Mouse (Mus musculus) limb, embryonic 10.5 days (tissue): ENCODE results near the gene Nrcam. TPM values are rescaled to one million over a fixed set of nuclear protein-coding genes. Genes with fewer than 3 reads are reported as not detected.

Source experiments
- DNase-seq: peaks from one replicate; pipeline ENCODE4 v3.0.0-alpha.2; 2017; ENCODE audit warnings: low spot score
- H3K27ac ChIP-seq: fragments of 300-500 bp; sonication (generic); 2 replicates; pipeline ENCODE4 v1.5.1; 2016; ENCODE audit warnings: mild to moderate bottlenecking
- H3K27me3 ChIP-seq: fragments of 300-500 bp; sonication (generic); 2 replicates; pipeline ENCODE4 v1.6.1; 2016; ENCODE audit warnings: low read depth, mild to moderate bottlenecking; ENCODE audit not compliant: poor library complexity, severe bottlenecking
- H3K36me3 ChIP-seq: fragments of 300-500 bp; sonication (generic); 2 replicates; pipeline ENCODE4 v1.6.1; 2016; ENCODE audit warnings: mild to moderate bottlenecking, moderate library complexity
- H3K4me1 ChIP-seq: fragments of 300-500 bp; sonication (generic); 2 replicates; pipeline ENCODE4 v1.6.1; 2016
- H3K4me3 ChIP-seq: fragments of 300-500 bp; sonication (generic); 2 replicates; pipeline ENCODE4 v1.5.1; 2016; ENCODE audit warnings: mild to moderate bottlenecking, moderate library complexity
- H3K9me3 ChIP-seq: fragments of 300-500 bp; sonication (generic); replicated peaks from 2 replicates; pipeline ENCODE4 v1.6.1; 2016; ENCODE audit warnings: mild to moderate bottlenecking
- WGBS: fragments of 180-500 bp; shearing (Covaris S2); methylation state at CpG from one replicate; pipeline ENCODE4 v1.1.7; 2016; 5-methylcytosine and 5-hydroxymethylcytosine counted together
- polyA plus RNA-seq: library from polyadenylated mRNA; unstranded; fragments of >200 nt; fragmentation: Nextera tagmentation; extraction: Ambion mirVana; gene quantifications from 2 replicates; pipeline ENCODE4 v1.2.1, GENCODE M21; 2016

Gene Nrcam
- polyA plus RNA-seq, 1 experiment from 2014 or later, result 0.91 TPM

- 61% methylated on average over 9 of the region's 9 CpGs for WGBS
- no peak for DNase-seq
- H3K4me3 ChIP-seq, result no peak overlapping the region
- H3K27me3 ChIP-seq, result no peaks in the 10 kb centered on the region
- H3K9me3 ChIP-seq, result no peaks in the 10 kb centered on the region
- H3K36me3 ChIP-seq, result no peaks in the 10 kb centered on the region
- H3K4me1 ChIP-seq, result peaks cover 4% of the 10 kb centered on the region; the same call in 1 of the 2 replicates
- H3K27ac ChIP-seq, result no peak overlapping the region
These were observed 219.8 kb downstream of the Nrcam start for GRCm38 (mm10) chr12:44548465-44548864.

- no peak overlapping the region for H3K27ac ChIP-seq
- H3K4me3 ChIP-seq, result no peak overlapping the region
- peaks cover 2% of the 10 kb centered on the region; the same call in 1 of the 2 replicates for H3K4me1 ChIP-seq
- H3K9me3 ChIP-seq, result no peaks in the 10 kb centered on the region
- H3K36me3 ChIP-seq, result no peaks in the 10 kb centered on the region
- no peaks in the 10 kb centered on the region for H3K27me3 ChIP-seq
- DNase-seq, result no peak
These were observed 222.9 kb downstream of the Nrcam start for GRCm38 (mm10) chr12:44551614-44552013.

DNA sequence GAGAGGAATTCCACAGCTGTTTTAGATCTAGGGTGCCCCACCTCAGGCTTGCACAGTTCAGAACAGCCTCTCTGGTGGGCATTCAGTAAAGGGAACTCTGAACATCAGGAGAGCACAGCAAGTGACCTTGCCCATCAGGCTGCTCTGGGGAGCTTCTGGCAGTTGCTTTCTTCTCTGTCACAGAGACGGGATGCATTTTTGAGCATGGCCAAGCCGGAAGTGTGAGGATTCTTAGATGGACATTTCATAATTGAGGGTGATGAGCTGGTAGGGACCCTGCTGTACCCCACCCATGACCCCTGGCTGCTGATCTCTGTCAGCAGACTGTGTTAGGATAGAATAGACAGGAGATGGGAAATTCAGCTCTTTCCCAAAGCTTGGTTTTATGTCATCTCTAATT, 225.4 kb downstream of the Nrcam start:
- H3K36me3 ChIP-seq, result no peaks in the 10 kb centered on the region
- no peak for DNase-seq
- H3K4me1 ChIP-seq, result peaks cover 2% of the 10 kb centered on the region; the same call in 1 of the 2 replicates
- WGBS, result 79% methylated on average over 2 of the region's 2 CpGs
- no peak overlapping the region for H3K4me3 ChIP-seq
- H3K9me3 ChIP-seq, result no peaks in the 10 kb centered on the region
- H3K27me3 ChIP-seq, result no peaks in the 10 kb centered on the region
- H3K27ac ChIP-seq, result no peak overlapping the region

GRCm38 (mm10) chr12:44554808-44555207, 226.1 kb downstream of the Nrcam start:
- WGBS, result 88% methylated on average over 1 of the region's 1 CpGs
- Histone ChIP-seq H3K9me3 (no peaks in the 10 kb centered on the region), H3K36me3 (no peaks in the 10 kb centered on the region), H3K4me3 (no peak overlapping the region), H3K4me1 (peaks cover 2% of the 10 kb centered on the region; the same call in 1 of the 2 replicates), H3K27me3 (no peaks in the 10 kb centered on the region), H3K27ac (no peak overlapping the region)
- no peak for DNase-seq

- no peak overlapping the region for H3K4me3 ChIP-seq
- no peaks in the 10 kb centered on the region for H3K9me3 ChIP-seq
- H3K36me3 ChIP-seq, result no peaks in the 10 kb centered on the region
- no peaks in the 10 kb centered on the region for H3K4me1 ChIP-seq
- H3K27ac ChIP-seq, result no peak overlapping the region
- DNase-seq, result no peak
- H3K27me3 ChIP-seq, result no peaks in the 10 kb centered on the region
These were observed 231.3 kb downstream of the Nrcam start for GRCm38 (mm10) chr12:44560002-44560401.

DNA sequence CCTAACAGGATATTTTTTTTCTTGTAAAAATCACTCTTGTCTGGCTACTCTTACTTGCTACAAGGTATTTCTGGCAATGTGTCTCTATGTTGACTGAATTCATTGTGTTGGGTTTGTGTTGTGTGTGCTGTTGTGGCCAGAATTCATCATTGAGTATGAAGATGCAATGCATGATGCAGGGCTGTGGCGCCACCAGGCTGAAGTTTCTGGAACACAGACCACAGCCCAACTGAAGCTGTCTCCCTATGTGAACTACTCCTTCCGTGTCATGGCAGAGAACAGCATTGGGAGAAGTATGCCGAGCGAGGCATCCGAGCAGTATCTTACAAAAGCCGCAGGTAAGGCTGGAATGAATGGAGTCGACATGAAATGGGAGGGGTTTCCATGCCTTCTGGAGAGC, 241.4 kb downstream of the Nrcam start:
- DNase-seq, result no peak
- Histone ChIP-seq H3K4me3 (no peak overlapping the region), H3K9me3 (no peaks in the 10 kb centered on the region), H3K4me1 (no peaks in the 10 kb centered on the region), H3K36me3 (no peaks in the 10 kb centered on the region), H3K27ac (no peak overlapping the region), H3K27me3 (no peaks in the 10 kb centered on the region)
- WGBS, result 88% methylated on average over 7 of the region's 7 CpGs

DNA sequence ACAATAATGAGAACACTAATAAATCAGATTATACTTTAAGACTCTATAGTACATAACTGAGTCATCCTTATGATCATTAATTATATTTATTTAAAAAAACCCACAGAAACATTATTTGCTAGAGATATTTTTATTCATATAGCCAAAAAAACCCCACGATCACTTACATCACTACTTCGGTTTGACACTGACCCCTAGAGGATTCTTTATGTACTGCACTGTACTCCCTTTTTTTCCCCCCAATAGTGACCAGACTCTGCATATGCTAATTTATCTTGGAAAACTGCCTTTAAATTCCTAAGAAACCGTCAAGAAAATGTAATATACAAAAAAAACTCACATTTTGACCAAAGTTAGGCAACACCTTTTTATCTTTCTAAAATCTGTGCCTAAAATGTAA, 244.0 kb downstream of the Nrcam start:
- no peaks in the 10 kb centered on the region for H3K36me3 ChIP-seq
- DNase-seq, result no peak
- H3K27ac ChIP-seq, result no peak overlapping the region
- no peaks in the 10 kb centered on the region for H3K27me3 ChIP-seq
- 24% methylated on average over 3 of the region's 3 CpGs for WGBS
- H3K9me3 ChIP-seq, result no peaks in the 10 kb centered on the region
- H3K4me3 ChIP-seq, result no peak overlapping the region
- no peaks in the 10 kb centered on the region for H3K4me1 ChIP-seq

GRCm38 (mm10) chr12:44574167-44574566, 245.5 kb downstream of the Nrcam start:
- Histone ChIP-seq H3K36me3 (no peaks in the 10 kb centered on the region), H3K27me3 (no peaks in the 10 kb centered on the region), H3K4me1 (no peaks in the 10 kb centered on the region), H3K9me3 (no peaks in the 10 kb centered on the region), H3K4me3 (no peak overlapping the region), H3K27ac (no peak overlapping the region)
- DNase-seq, result no peak
- WGBS, result 98% methylated on average over 3 of the region's 3 CpGs

- peak; percentile 83 for DNase-seq
- no peaks in the 10 kb centered on the region for H3K4me1 ChIP-seq
- H3K36me3 ChIP-seq, result no peaks in the 10 kb centered on the region
- no peaks in the 10 kb centered on the region for H3K27me3 ChIP-seq
- 38% methylated on average over 16 of the region's 16 CpGs for WGBS
- H3K9me3 ChIP-seq, result no peaks in the 10 kb centered on the region
- H3K4me3 ChIP-seq, result no peak overlapping the region
- H3K27ac ChIP-seq, result no peak overlapping the region
These were observed 272.9 kb downstream of the Nrcam start for GRCm38 (mm10) chr12:44601410-44602149.

- H3K27ac ChIP-seq, result no peak overlapping the region
- H3K4me3 ChIP-seq, result no peak overlapping the region
- H3K36me3 ChIP-seq, result no peaks in the 10 kb centered on the region
- H3K4me1 ChIP-seq, result no peaks in the 10 kb centered on the region
- WGBS, result 71% methylated on average over 11 of the region's 11 CpGs
- no peak for DNase-seq
- no peaks in the 10 kb centered on the region for H3K27me3 ChIP-seq
- no peaks in the 10 kb centered on the region for H3K9me3 ChIP-seq
These were observed 273.7 kb downstream of the Nrcam start for GRCm38 (mm10) chr12:44602269-44602957.

DNA sequence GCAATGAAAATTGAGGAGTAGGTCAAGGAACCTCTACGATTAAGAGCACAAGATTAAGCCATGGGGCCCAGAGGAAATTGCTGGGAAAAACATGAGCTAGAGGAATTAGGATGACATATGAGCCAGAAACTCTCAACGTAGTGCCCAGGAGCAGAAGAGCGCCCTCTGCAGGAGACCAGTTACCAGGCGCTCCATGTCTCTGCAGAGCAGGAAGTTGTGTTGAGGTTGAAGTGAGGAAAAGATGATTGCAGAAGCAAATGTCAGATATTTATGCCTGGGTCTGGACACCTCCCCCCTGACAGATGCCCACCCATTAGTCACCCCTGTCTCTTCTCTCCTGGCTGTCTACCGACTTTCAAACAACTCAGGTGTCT, 274.3 kb downstream of the Nrcam start:
- Histone ChIP-seq H3K4me3 (no peak overlapping the region), H3K4me1 (no peaks in the 10 kb centered on the region), H3K36me3 (no peaks in the 10 kb centered on the region), H3K9me3 (no peaks in the 10 kb centered on the region), H3K27ac (no peak overlapping the region), H3K27me3 (no peaks in the 10 kb centered on the region)
- DNase-seq, result peak; percentile 32
- 73% methylated on average over 5 of the region's 5 CpGs for WGBS

DNA sequence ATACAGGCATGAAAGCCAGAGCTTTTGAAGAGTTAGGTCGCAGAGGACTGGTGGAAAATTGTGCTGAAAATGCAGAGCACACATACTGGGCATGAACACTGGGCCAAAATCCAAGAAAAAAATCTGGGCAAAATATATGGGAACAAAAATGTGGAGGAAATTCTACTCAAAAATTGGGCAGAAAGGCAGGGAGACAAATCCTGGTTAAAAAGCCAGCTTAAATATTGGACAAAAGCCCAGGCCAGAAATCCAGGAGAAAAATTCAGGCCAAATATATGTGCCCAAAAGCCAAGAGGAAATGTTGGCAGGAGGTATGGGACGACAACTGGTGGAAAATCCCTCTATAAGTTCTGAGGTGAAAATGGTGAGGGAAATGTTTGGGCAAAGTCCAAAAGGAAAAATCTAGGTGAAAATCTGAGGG, 288.3 kb downstream of the Nrcam start:
- H3K9me3 ChIP-seq, result no peaks in the 10 kb centered on the region
- H3K36me3 ChIP-seq, result no peaks in the 10 kb centered on the region
- no peak overlapping the region for H3K4me3 ChIP-seq
- DNase-seq, result no peak
- no peaks in the 10 kb centered on the region for H3K27me3 ChIP-seq
- no peaks in the 10 kb centered on the region for H3K4me1 ChIP-seq
- 87% methylated on average over 2 of the region's 2 CpGs for WGBS
- H3K27ac ChIP-seq, result no peak overlapping the region

DNA sequence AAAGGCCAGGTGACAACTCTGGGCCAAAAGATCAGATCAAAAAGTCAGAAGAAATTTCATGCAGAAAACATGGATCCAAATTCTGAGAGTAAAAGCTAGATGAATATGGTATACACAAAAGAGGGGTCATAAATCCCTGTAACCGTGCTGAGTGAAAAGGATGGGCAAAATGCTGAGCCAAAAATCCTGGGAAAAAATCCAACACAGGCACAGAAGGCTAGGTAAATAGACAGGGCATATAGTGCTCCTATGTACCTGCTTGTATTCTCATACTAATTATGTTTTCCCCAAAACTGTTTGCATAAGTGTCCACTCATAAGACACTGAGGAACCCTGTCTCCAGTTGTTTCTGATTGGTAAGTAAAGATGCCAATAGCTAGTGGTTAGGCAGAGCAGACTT, 288.8 kb downstream of the Nrcam start:
- 97% methylated on average over 1 of the region's 1 CpGs for WGBS
- H3K4me1 ChIP-seq, result no peaks in the 10 kb centered on the region
- no peaks in the 10 kb centered on the region for H3K9me3 ChIP-seq
- H3K4me3 ChIP-seq, result no peak overlapping the region
- DNase-seq, result no peak
- no peak overlapping the region for H3K27ac ChIP-seq
- H3K27me3 ChIP-seq, result no peaks in the 10 kb centered on the region
- no peaks in the 10 kb centered on the region for H3K36me3 ChIP-seq
